In genomic region chr10:70599126-70599924, GRCm38 (mm10) we compare ENCODE assay signal across 8 mouse cellular contexts. TPM values are rescaled to one million over a fixed set of nuclear protein-coding genes. Genes with fewer than 3 reads are reported as not detected.
DNase-seq lines count a peak whose midpoint lies in the region; ATAC-seq and TF ChIP-seq lines count a peak whose summit lies in the region.

No protein-coding gene starts in this region.

- H3K4me2 ChIP-seq in forebrain, postnatal 0 days (ENCODE audit: low read depth) = peak overlapping the region; percentile 82
- H3K4me2 ChIP-seq in hindbrain, postnatal 0 days (ENCODE audit: low read depth, low read length) = peak overlapping the region; percentile 89

- H3K27me3 ChIP-seq in forebrain, postnatal 0 days (ENCODE audit: insufficient read depth, low read length) = no peaks in the 10 kb centered on the region
- no peaks in the 10 kb centered on the region for H3K27me3 ChIP-seq in hindbrain, postnatal 0 days (ENCODE audit: insufficient read depth, low read length)

- DNase-seq in R1 (ENCODE audit: low read depth, low spot score) = peak; percentile 96
- DNase-seq in cerebellum, adult 18-20 months = peak; percentile 94 to 99
- DNase-seq in forebrain, postnatal 0 days = peak; percentile 98
- peak; percentile 97 for DNase-seq in hindbrain, postnatal 0 days (ENCODE audit: low spot score)
- DNase-seq in left cerebral cortex, adult 18-20 months (ENCODE audit: low spot score in 2 of 2) = peak; percentile 90 to 95
- peak; percentile 57 for DNase-seq in lung, postnatal 14 days
- DNase-seq in right cerebral cortex, adult 2 months (ENCODE audit: low spot score in 2 of 2) = peak; percentile 88 to 90

- H3K9ac ChIP-seq in forebrain, postnatal 0 days = peak overlapping the region; percentile 97
- H3K9ac ChIP-seq in hindbrain, postnatal 0 days (replicated peaks; ENCODE audit: low read length) = peak overlapping the region; percentile 62

- peak overlapping the region; percentile 98 for H3K27ac ChIP-seq in forebrain, postnatal 0 days (ENCODE audit: low read depth, low read length)
- peak overlapping the region; percentile 96 for H3K27ac ChIP-seq in hindbrain, postnatal 0 days

- H3K4me1 ChIP-seq in forebrain, postnatal 0 days (ENCODE audit: insufficient read depth) = peaks cover 17% of the 10 kb centered on the region; the same call in 1 of the 2 replicates
- no peaks in the 10 kb centered on the region; the same call in 1 of the 2 replicates for H3K4me1 ChIP-seq in hindbrain, postnatal 0 days (ENCODE audit: insufficient read depth, low read length)

- ATAC-seq in forebrain, postnatal 0 days = peak; percentile 92
- ATAC-seq in hindbrain, postnatal 0 days = peak; percentile 95
- ATAC-seq in activated CD4-positive, CD25-positive, alpha-beta regulatory T cell, adult 4 months = no peak

- no peaks in the 10 kb centered on the region for H3K36me3 ChIP-seq in forebrain, postnatal 0 days (ENCODE audit: insufficient read depth)
- no peaks in the 10 kb centered on the region for H3K36me3 ChIP-seq in hindbrain, postnatal 0 days (ENCODE audit: insufficient read depth, low read length)

- H3K9me3 ChIP-seq in forebrain, postnatal 0 days (ENCODE audit: low read length) = no peaks in the 10 kb centered on the region
- no peaks in the 10 kb centered on the region for H3K9me3 ChIP-seq in hindbrain, postnatal 0 days (ENCODE audit: low read length)

- 2% methylated on average over 81 of the region's 124 CpGs for WGBS in forebrain, postnatal 0 days
- WGBS in hindbrain, postnatal 0 days = 1% methylated on average over 109 of the region's 124 CpGs

- 0 out of 2 replicates have a peak, but pooled peaks have one; percentile 20 for TF ChIP-seq CTCF in forebrain, postnatal 0 days (IDR thresholded peaks at IDR 0.05; ENCODE audit: low read depth)
- no peak for TF ChIP-seq CTCF in hindbrain, postnatal 0 days (IDR thresholded peaks at IDR 0.05; ENCODE audit: low read depth)

- peak overlapping the region; percentile 89 for H3K4me3 ChIP-seq in forebrain, postnatal 0 days (ENCODE audit: low read depth, low read length)
- peak overlapping the region; percentile 53 for H3K4me3 ChIP-seq in hindbrain, postnatal 0 days (ENCODE audit: low read length)

RNA-seq across cellular contexts. Expression of gene Phyhipl, which starts 56.4 kb away (rescaled TPM):
- total RNA-seq in forebrain, postnatal 0 days (2014; rRNA removed) = 23.5 and 35.4 TPM in 2 replicates
- polyA plus RNA-seq in forebrain, postnatal 0 days (2015; fragmentation: Nextera tagmentation; extraction: Ambion mirVana) = 152 and 229 TPM in 2 replicates
- total RNA-seq in hindbrain, postnatal 0 days (2014; rRNA removed) = 38.3 and 55.5 TPM in 2 replicates
- polyA plus RNA-seq in hindbrain, postnatal 0 days (2015; fragmentation: Nextera tagmentation; extraction: Ambion mirVana) = 281 and 287 TPM in 2 replicates
- total RNA-seq in left cerebral cortex, adult 18-20 months (2021) = 100 to 1,000 TPM; 234 TPM
- not detected for polyA plus RNA-seq in activated CD4-positive, CD25-positive, alpha-beta regulatory T cell, adult 4 months (2017; shearing (Covaris generic))
